Mouse (Mus musculus): Measurements from ENCODE around the gene Brca1. TPM values are rescaled to one million over a fixed set of nuclear protein-coding genes. Genes with fewer than 3 reads are reported as not detected.

Brca1 gene
- polyA plus RNA-seq, 1 experiment from 2014 or later: 1.9 TPM

GRCm38 (mm10) chr11:101582054-101583035 lies 30.6 kb upstream of the Brca1 start, which contains the start of gene Tmem106a:
Tmem106a (plus strand) TSS chr11:101582242.
- Histone ChIP-seq H3K4me3 (ENCODE audit: low read depth, low read length) (peak within 1 kb of the TSS; percentile 19), H3K4me2 (ENCODE audit: low read length) (peak within 1 kb of the TSS; percentile 44), H3K4me1 (ENCODE audit: control insufficient read depth, insufficient read depth, low read length) (peaks cover 4% of the 10 kb centered on the region; the same call in 1 of the 2 replicates), H3K27me3 (ENCODE audit: control insufficient read depth, insufficient read depth, low read depth, low read length) (no peaks in the 10 kb centered on the region), H3K9ac (ENCODE audit: low read depth, low read length) (peak within 1 kb of the TSS; percentile 34; the same call in 1 of the 2 replicates), H3K36me3 (ENCODE audit: control insufficient read depth, insufficient read depth, low read length) (peaks cover 35% of the 10 kb centered on the region), H3K9me3 (replicated peaks; ENCODE audit: control insufficient read depth, low read length, poor library complexity, severe bottlenecking) (no peaks in the 10 kb centered on the region), H3K27ac (ENCODE audit: low read length) (no peak within 1 kb of the TSS)
- no peak for ATAC-seq
- WGBS: 22% methylated on average over 30 of the region's 31 CpGs

DNA sequence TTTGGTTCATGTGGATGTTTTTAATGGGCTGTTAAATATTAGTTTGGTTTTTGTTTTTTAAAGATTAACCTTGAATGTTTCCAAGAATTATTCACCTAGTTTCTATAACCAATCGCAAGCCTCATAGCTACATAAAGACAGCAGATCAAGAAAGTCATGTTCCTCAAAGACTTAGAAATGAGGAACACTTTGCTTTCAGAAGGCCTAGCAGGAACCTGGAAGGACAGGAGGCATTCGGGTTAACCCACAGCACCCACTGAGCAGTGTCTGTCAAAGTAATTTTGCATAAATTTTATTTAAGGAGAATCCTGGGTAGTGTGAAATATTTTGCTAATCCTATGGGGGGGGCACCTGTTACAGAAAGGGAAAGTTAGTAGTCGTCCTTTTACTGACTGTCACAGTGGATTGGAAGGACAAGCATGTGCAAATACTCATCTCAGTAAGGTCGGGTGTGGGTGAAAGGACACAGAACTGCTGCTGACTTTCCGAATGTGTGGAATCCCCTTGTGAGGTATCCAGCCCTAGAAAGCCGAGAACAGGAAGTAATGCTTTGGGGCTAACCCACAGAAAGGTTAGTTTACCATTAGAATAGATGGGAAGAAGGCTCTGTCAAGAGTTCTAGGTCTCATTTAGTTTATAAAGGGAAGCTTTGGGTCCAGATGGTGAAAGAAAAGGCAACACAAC lies 29.5 kb upstream of the Brca1 start:
- H3K27me3 ChIP-seq (ENCODE audit: control insufficient read depth, insufficient read depth, low read depth, low read length): no peaks in the 10 kb centered on the region
- no peak overlapping the region for H3K9ac ChIP-seq (ENCODE audit: low read depth, low read length)
- H3K4me3 ChIP-seq (ENCODE audit: low read depth, low read length): no peak overlapping the region
- 79% methylated on average over 6 of the region's 6 CpGs for WGBS
- peaks cover 43% of the 10 kb centered on the region for H3K36me3 ChIP-seq (ENCODE audit: control insufficient read depth, insufficient read depth, low read length)
- ATAC-seq: no peak
- H3K9me3 ChIP-seq (replicated peaks; ENCODE audit: control insufficient read depth, low read length, poor library complexity, severe bottlenecking): no peaks in the 10 kb centered on the region
- no peak overlapping the region for H3K27ac ChIP-seq (ENCODE audit: low read length)
- H3K4me2 ChIP-seq (ENCODE audit: low read length): no peak overlapping the region
- H3K4me1 ChIP-seq (ENCODE audit: control insufficient read depth, insufficient read depth, low read length): peaks cover 4% of the 10 kb centered on the region; the same call in 1 of the 2 replicates

DNA sequence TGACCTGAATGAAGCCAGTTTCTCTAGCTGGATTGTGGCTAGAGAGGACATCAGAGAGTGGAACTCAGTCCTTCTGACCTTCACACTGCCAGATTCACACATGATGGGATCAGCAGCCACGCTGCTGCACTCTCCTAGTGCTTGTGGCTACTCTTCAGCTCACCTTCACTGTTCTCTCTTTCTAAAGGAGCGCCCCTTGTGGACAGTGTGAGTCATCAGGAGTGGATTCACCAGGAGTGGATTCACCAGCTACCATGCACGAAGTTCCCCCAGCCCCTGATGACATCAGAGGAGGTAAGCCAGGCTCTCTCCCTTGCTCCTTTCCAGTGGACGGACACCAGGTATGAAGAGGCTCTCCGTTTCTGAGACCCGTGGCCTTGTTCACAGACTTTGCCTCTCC lies 24.4 kb upstream of the Brca1 start:
- ATAC-seq: no peak
- no peak overlapping the region for H3K27ac ChIP-seq (ENCODE audit: low read length)
- WGBS: 79% methylated on average over 6 of the region's 6 CpGs

DNA sequence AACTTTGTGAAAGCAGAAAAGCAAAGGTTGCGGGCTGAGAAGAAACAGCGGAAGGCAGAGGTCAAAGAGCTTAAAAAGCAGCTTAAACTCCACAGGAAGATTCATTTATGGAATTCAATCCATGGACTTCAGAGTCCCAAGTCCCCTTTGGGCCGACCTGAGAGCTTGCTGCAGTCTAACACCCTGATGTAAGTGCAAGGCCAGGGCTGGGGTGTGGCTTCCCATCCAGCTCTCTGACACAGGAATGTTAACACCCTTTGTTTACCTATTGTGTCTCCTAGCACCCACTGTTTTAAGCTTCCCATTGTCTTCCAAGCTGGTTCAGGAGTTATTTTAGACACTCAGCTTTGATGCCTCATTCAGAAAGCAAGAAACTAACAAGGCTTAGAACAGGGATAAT lies 16.7 kb upstream of the Brca1 start:
- ATAC-seq: no peak
- Histone ChIP-seq H3K4me1 (ENCODE audit: control insufficient read depth, insufficient read depth, low read length) (no peaks in the 10 kb centered on the region), H3K9ac (ENCODE audit: low read depth, low read length) (no peak overlapping the region), H3K36me3 (ENCODE audit: control insufficient read depth, insufficient read depth, low read length) (peaks cover 73% of the 10 kb centered on the region), H3K27me3 (ENCODE audit: control insufficient read depth, insufficient read depth, low read depth, low read length) (no peaks in the 10 kb centered on the region), H3K27ac (ENCODE audit: low read length) (no peak overlapping the region), H3K9me3 (replicated peaks; ENCODE audit: control insufficient read depth, low read length, poor library complexity, severe bottlenecking) (no peaks in the 10 kb centered on the region), H3K4me2 (ENCODE audit: low read length) (no peak overlapping the region), H3K4me3 (ENCODE audit: low read depth, low read length) (no peak overlapping the region)
- 68% methylated on average over 3 of the region's 3 CpGs for WGBS

More for the DNA sequence above, 24.4 kb upstream of the Brca1 start:
- Histone ChIP-seq H3K4me2 (ENCODE audit: low read length) (no peak overlapping the region), H3K4me1 (ENCODE audit: control insufficient read depth, insufficient read depth, low read length) (no peaks in the 10 kb centered on the region), H3K9ac (ENCODE audit: low read depth, low read length) (no peak overlapping the region), H3K9me3 (replicated peaks; ENCODE audit: control insufficient read depth, low read length, poor library complexity, severe bottlenecking) (no peaks in the 10 kb centered on the region), H3K4me3 (ENCODE audit: low read depth, low read length) (no peak overlapping the region), H3K36me3 (ENCODE audit: control insufficient read depth, insufficient read depth, low read length) (peaks cover 77% of the 10 kb centered on the region), H3K27me3 (ENCODE audit: control insufficient read depth, insufficient read depth, low read depth, low read length) (no peaks in the 10 kb centered on the region)

- Histone ChIP-seq H3K4me1 (ENCODE audit: control insufficient read depth, insufficient read depth, low read length) (no peaks in the 10 kb centered on the region), H3K4me3 (ENCODE audit: low read depth, low read length) (no peak overlapping the region), H3K9ac (ENCODE audit: low read depth, low read length) (no peak overlapping the region), H3K36me3 (ENCODE audit: control insufficient read depth, insufficient read depth, low read length) (peaks cover 40% of the 10 kb centered on the region), H3K27ac (ENCODE audit: low read length) (no peak overlapping the region), H3K9me3 (replicated peaks; ENCODE audit: control insufficient read depth, low read length, poor library complexity, severe bottlenecking) (no peaks in the 10 kb centered on the region), H3K4me2 (ENCODE audit: low read length) (no peak overlapping the region), H3K27me3 (ENCODE audit: control insufficient read depth, insufficient read depth, low read depth, low read length) (no peaks in the 10 kb centered on the region)
- ATAC-seq: no peak
- WGBS: 41% methylated on average over 5 of the region's 5 CpGs
Measured at GRCm38 (mm10) chr11:101562391-101562790, 10.6 kb upstream of the Brca1 start.

- H3K36me3 ChIP-seq (ENCODE audit: control insufficient read depth, insufficient read depth, low read length): peaks cover 14% of the 10 kb centered on the region; the same call in 1 of the 2 replicates
- no peak for ATAC-seq
- WGBS: 74% methylated on average over 2 of the region's 2 CpGs
- H3K9ac ChIP-seq (ENCODE audit: low read depth, low read length): no peak overlapping the region
- no peak overlapping the region for H3K27ac ChIP-seq (ENCODE audit: low read length)
- H3K4me3 ChIP-seq (ENCODE audit: low read depth, low read length): no peak overlapping the region
- H3K9me3 ChIP-seq (replicated peaks; ENCODE audit: control insufficient read depth, low read length, poor library complexity, severe bottlenecking): no peaks in the 10 kb centered on the region
- peaks cover 22% of the 10 kb centered on the region for H3K4me1 ChIP-seq (ENCODE audit: control insufficient read depth, insufficient read depth, low read length)
- H3K27me3 ChIP-seq (ENCODE audit: control insufficient read depth, insufficient read depth, low read depth, low read length): no peaks in the 10 kb centered on the region
- H3K4me2 ChIP-seq (ENCODE audit: low read length): no peak overlapping the region
Measured at GRCm38 (mm10) chr11:101556954-101557353, 5.2 kb upstream of the Brca1 start.

GRCm38 (mm10) chr11:101556541-101556940 lies 4.8 kb upstream of the Brca1 start:
- Histone ChIP-seq H3K9ac (ENCODE audit: low read depth, low read length) (no peak overlapping the region), H3K4me2 (ENCODE audit: low read length) (no peak overlapping the region), H3K9me3 (replicated peaks; ENCODE audit: control insufficient read depth, low read length, poor library complexity, severe bottlenecking) (no peaks in the 10 kb centered on the region), H3K27me3 (ENCODE audit: control insufficient read depth, insufficient read depth, low read depth, low read length) (no peaks in the 10 kb centered on the region), H3K36me3 (ENCODE audit: control insufficient read depth, insufficient read depth, low read length) (peaks cover 10% of the 10 kb centered on the region; the same call in 1 of the 2 replicates), H3K27ac (ENCODE audit: low read length) (no peak overlapping the region), H3K4me3 (ENCODE audit: low read depth, low read length) (no peak overlapping the region), H3K4me1 (ENCODE audit: control insufficient read depth, insufficient read depth, low read length) (peaks cover 22% of the 10 kb centered on the region)
- WGBS: 89% methylated on average over 7 of the region's 7 CpGs
- no peak for ATAC-seq

DNA sequence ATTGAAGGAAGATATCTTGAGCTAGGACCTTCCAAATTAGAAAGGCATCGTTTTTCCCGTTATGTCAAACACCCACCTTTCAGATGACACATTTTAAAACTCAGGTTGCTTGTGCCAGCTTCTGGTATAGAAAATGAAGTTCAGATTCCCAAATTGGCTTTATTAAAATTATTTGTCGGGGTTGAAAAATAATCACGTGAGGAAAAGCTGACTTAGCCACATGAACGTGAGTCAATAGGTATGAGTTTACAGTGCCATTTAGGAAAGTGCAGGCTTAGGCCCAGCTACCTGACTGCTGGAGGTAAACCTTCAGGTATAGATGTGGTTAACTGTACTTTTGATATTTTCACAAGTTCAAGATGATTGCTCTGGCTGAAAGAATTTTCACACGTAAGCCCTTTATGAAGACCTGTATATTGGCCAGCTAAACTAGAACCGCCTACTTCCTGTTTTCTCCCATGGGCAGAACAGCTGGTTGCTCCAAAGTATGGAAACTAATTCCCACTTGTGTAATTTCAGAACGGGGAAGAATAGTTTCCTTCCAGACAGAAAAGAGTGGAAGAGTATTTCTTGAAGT lies 1.7 kb upstream of the Brca1 start:
- Histone ChIP-seq H3K27ac (ENCODE audit: low read length) (peak overlapping the region; percentile 82), H3K4me3 (ENCODE audit: low read depth, low read length) (peak overlapping the region; percentile 61), H3K4me1 (ENCODE audit: control insufficient read depth, insufficient read depth, low read length) (peaks cover 28% of the 10 kb centered on the region), H3K27me3 (ENCODE audit: control insufficient read depth, insufficient read depth, low read depth, low read length) (no peaks in the 10 kb centered on the region), H3K9ac (ENCODE audit: low read depth, low read length) (peak overlapping the region; percentile 57), H3K4me2 (ENCODE audit: low read length) (peak overlapping the region; percentile 65), H3K36me3 (ENCODE audit: control insufficient read depth, insufficient read depth, low read length) (no peaks in the 10 kb centered on the region), H3K9me3 (replicated peaks; ENCODE audit: control insufficient read depth, low read length, poor library complexity, severe bottlenecking) (no peaks in the 10 kb centered on the region)
- WGBS: 25% methylated on average over 8 of the region's 8 CpGs
- no peak for ATAC-seq
